Mouse (Mus musculus) embryo, embryonic 11.5 days (tissue): ENCODE data around the gene Itgam.

Source experiments
- DNase-seq: peaks from one replicate; pipeline ENCODE4 v3.0.0-alpha.2; 2012; ENCODE audit warnings: low read depth, low spot score

The Itgam gene

GRCm38 (mm10) chr7:128056917-128057444, 5.5 kb upstream of the Itgam start:
- no peak for DNase-seq

- DNase-seq: no peak
Measured at GRCm38 (mm10) chr7:128057860-128058259, 4.6 kb upstream of the Itgam start.

- DNase-seq: no peak
Measured at GRCm38 (mm10) chr7:128058576-128058975, 3.9 kb upstream of the Itgam start.

- DNase-seq: no peak
Measured at GRCm38 (mm10) chr7:128059091-128059490, 3.3 kb upstream of the Itgam start.

- DNase-seq: no peak
Measured at GRCm38 (mm10) chr7:128063211-128063781, 856 bp downstream of the Itgam start.

- no peak for DNase-seq
Measured at GRCm38 (mm10) chr7:128065547-128065946, 3.1 kb downstream of the Itgam start.

- no peak for DNase-seq
Measured at GRCm38 (mm10) chr7:128067847-128068246, 5.4 kb downstream of the Itgam start.

- DNase-seq: no peak
Measured at GRCm38 (mm10) chr7:128069844-128070243, 7.4 kb downstream of the Itgam start.

- DNase-seq: no peak
Measured at GRCm38 (mm10) chr7:128071816-128072215, 9.4 kb downstream of the Itgam start.

GRCm38 (mm10) chr7:128080012-128080411, 17.6 kb downstream of the Itgam start:
- no peak for DNase-seq

GRCm38 (mm10) chr7:128089141-128089540, 26.7 kb downstream of the Itgam start:
- no peak for DNase-seq

- no peak for DNase-seq
Measured at GRCm38 (mm10) chr7:128098135-128098534, 35.7 kb downstream of the Itgam start.

- no peak for DNase-seq
Measured at GRCm38 (mm10) chr7:128100742-128101357, 38.4 kb downstream of the Itgam start.

- DNase-seq: no peak
Measured at GRCm38 (mm10) chr7:128105246-128105645, 42.8 kb downstream of the Itgam start.

GRCm38 (mm10) chr7:128107462-128107861, 45.0 kb downstream of the Itgam start:
- DNase-seq: no peak

GRCm38 (mm10) chr7:128110314-128110713, 47.9 kb downstream of the Itgam start:
- DNase-seq: no peak

GRCm38 (mm10) chr7:128112131-128112530, 49.7 kb downstream of the Itgam start:
- no peak for DNase-seq

- no peak for DNase-seq
Measured at GRCm38 (mm10) chr7:128114371-128115105, 52.1 kb downstream of the Itgam start.

- no peak for DNase-seq
Measured at GRCm38 (mm10) chr7:128115211-128115958, 52.9 kb downstream of the Itgam start.

GRCm38 (mm10) chr7:128116396-128116795, 54.0 kb downstream of the Itgam start:
- DNase-seq: no peak

GRCm38 (mm10) chr7:128119726-128120490, 57.5 kb downstream of the Itgam start:
- DNase-seq: no peak
